Mouse (Mus musculus) retina, postnatal 7 days (tissue): ENCODE results near the gene Fam171b.

Source experiments
- DNase-seq: peaks from one replicate; pipeline ENCODE4 v3.0.0-alpha.2; 2012; ENCODE audit warnings: low read depth, low spot score

Gene Fam171b

GRCm38 (mm10) chr2:83893701-83894100 lies 81.3 kb downstream of the Fam171b start:
- no peak for DNase-seq

- DNase-seq = no peak
Measured at GRCm38 (mm10) chr2:83901896-83902540, 89.6 kb downstream of the Fam171b start.

- DNase-seq = no peak
Measured at GRCm38 (mm10) chr2:83929478-83930088, 117.1 kb downstream of the Fam171b start.
